In the genomic region with DNA sequence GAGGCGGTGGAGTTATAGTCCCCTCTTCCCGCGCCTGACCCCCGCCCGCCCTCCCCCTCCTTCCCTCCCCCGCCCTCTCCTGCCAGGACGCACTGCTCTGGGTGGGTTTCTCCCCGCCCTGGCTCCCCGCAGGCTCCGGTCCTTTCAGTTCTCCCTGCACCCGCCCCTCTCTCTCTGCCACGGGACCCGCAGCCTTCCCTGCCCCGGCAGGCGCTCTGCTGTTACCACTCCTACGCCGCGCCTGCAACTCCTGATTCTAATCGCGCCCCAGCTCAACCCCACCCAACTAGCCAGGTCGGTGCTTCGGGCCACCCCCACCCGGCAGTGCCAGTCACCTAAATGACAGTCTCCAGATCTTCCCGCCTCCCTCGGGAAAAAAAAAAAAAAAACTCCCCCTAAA, we compare ENCODE assay signal across 9 mouse cellular contexts. TPM values are rescaled to one million over a fixed set of nuclear protein-coding genes. Genes with fewer than 3 reads are reported as not detected.
DNase-seq lines count a peak whose midpoint lies in the region; ATAC-seq and TF ChIP-seq lines count a peak whose summit lies in the region.
"Had no signal": no experiment of that assay in that cellular context is flagged by ENCODE, and none has a peak within 500 bp of the region (broad histone marks: within the 10 kb centered on the region; RNA-seq: fewer than 3 reads in every experiment).

No protein-coding gene starts in this region.

- no peak for TF ChIP-seq CTCF in lung, postnatal 0 days (IDR thresholded peaks at IDR 0.05)

- DNase-seq in lung, postnatal 0 days (ENCODE audit: low spot score) = no peak
- no peak for DNase-seq in lung, adult 18-20 months
- DNase-seq in spleen, adult 12 weeks (ENCODE audit: low spot score) = no peak
- no peak for DNase-seq in left cerebral cortex, adult 18-20 months (ENCODE audit: low spot score in 2 of 2)
- no peak for DNase-seq in urinary bladder, postnatal 25 days (ENCODE audit: low spot score)

- peaks cover 64% of the 10 kb centered on the region for H3K27me3 ChIP-seq in lung, postnatal 0 days (replicated peaks; ENCODE audit: insufficient read depth, low read length)
- peaks cover 84% of the 10 kb centered on the region for H3K27me3 ChIP-seq in forebrain, embryonic 15.5 days
- peaks cover 93% of the 10 kb centered on the region for H3K27me3 ChIP-seq in limb, embryonic 15.5 days

- no peak for TF ChIP-seq EP300 in lung, postnatal 0 days (IDR thresholded peaks at IDR 0.05)

- H3K4me1 ChIP-seq in lung, postnatal 0 days (ENCODE audit: insufficient read depth, low read depth, low read length) = no peaks in the 10 kb centered on the region
- peaks cover 40% of the 10 kb centered on the region for H3K4me1 ChIP-seq in forebrain, embryonic 15.5 days
- H3K4me1 ChIP-seq in limb, embryonic 15.5 days = peaks cover 31% of the 10 kb centered on the region

- H3K36me3 ChIP-seq in lung, postnatal 0 days (ENCODE audit: insufficient read depth, low read length) = no peaks in the 10 kb centered on the region
- no peaks in the 10 kb centered on the region for H3K36me3 ChIP-seq in forebrain, embryonic 15.5 days
- no peaks in the 10 kb centered on the region for H3K36me3 ChIP-seq in limb, embryonic 15.5 days

- 3% methylated on average over 13 of the region's 25 CpGs for WGBS in lung, postnatal 0 days
- WGBS in forebrain, embryonic 15.5 days = 3% methylated on average over 17 of the region's 25 CpGs
- WGBS in limb, embryonic 15.5 days = under 1% methylated on average over 22 of the region's 25 CpGs

- no peak for ATAC-seq in lung, postnatal 0 days
- peak; percentile 11; the same call in 1 of the 2 replicates for ATAC-seq in forebrain, embryonic 15.5 days (replicated peaks)
- no peak for ATAC-seq in limb, embryonic 15.5 days (ENCODE audit: insufficient number of reproducible peaks, low FRiP score, low TSS enrichment, low read depth)

- peak overlapping the region; percentile 23; the same call in 1 of the 2 replicates for H3K4me3 ChIP-seq in lung, postnatal 0 days (ENCODE audit: low read depth, low read length)
- H3K4me3 ChIP-seq in forebrain, embryonic 15.5 days = peak overlapping the region; percentile 42
- H3K4me3 ChIP-seq in limb, embryonic 15.5 days = peak overlapping the region; percentile 41

- H3K9me3 ChIP-seq in lung, postnatal 0 days (ENCODE audit: low read length) = no peaks in the 10 kb centered on the region
- no peaks in the 10 kb centered on the region for H3K9me3 ChIP-seq in forebrain, embryonic 15.5 days
- H3K9me3 ChIP-seq in limb, embryonic 15.5 days = no peaks in the 10 kb centered on the region

- peak overlapping the region; percentile 43; the same call in 1 of the 2 replicates for H3K4me2 ChIP-seq in lung, postnatal 0 days (replicated peaks; ENCODE audit: low read depth, low read length)
- peak overlapping the region; percentile 89 for H3K4me2 ChIP-seq in forebrain, embryonic 15.5 days (replicated peaks)
- H3K4me2 ChIP-seq in limb, embryonic 15.5 days = peak overlapping the region; percentile 80

- H3K27ac ChIP-seq in lung, postnatal 0 days (ENCODE audit: low read length) = no peak overlapping the region
- no peak overlapping the region for H3K27ac ChIP-seq in forebrain, embryonic 15.5 days (replicated peaks)
- no peak overlapping the region for H3K27ac ChIP-seq in limb, embryonic 15.5 days

- no peak overlapping the region for H3K9ac ChIP-seq in lung, postnatal 0 days (replicated peaks; ENCODE audit: low read depth)
- H3K9ac ChIP-seq in forebrain, embryonic 15.5 days (replicated peaks) = peak overlapping the region; percentile 31; the same call in 1 of the 2 replicates
- H3K9ac ChIP-seq in limb, embryonic 15.5 days = no peak overlapping the region

RNA-seq across cellular contexts. Expression of gene Pou4f2, which starts 0.2 kb away (rescaled TPM):
- polyA plus RNA-seq in lung, postnatal 0 days (2015; fragmentation: Nextera tagmentation; extraction: Ambion mirVana) = not detected in 2 replicates
- 0.09 TPM in 1 of 2 replicates, not detected in the other for polyA plus RNA-seq in forebrain, embryonic 15.5 days (2015; fragmentation: Nextera tagmentation; extraction: Ambion mirVana)
- polyA plus RNA-seq in limb, embryonic 15.5 days (2015; fragmentation: Nextera tagmentation; extraction: Ambion mirVana) = not detected in 2 replicates
- total RNA-seq in left cerebral cortex, adult 18-20 months (2021) = not detected
- total RNA-seq: hematopoietic stem cell, adult 5-6 weeks; megakaryocyte, adult 5-6 weeks had no signal
